Mouse (Mus musculus) right cerebral cortex, adult 2 months (tissue): ENCODE results near the gene Nme7.

Source experiments
- DNase-seq, 2 experiments: peaks; one replicate each; pipeline ENCODE4 v3.0.0; 2021 to 2022; ENCODE audit warnings: low spot score in 2 of 2

Nme7 gene

DNA sequence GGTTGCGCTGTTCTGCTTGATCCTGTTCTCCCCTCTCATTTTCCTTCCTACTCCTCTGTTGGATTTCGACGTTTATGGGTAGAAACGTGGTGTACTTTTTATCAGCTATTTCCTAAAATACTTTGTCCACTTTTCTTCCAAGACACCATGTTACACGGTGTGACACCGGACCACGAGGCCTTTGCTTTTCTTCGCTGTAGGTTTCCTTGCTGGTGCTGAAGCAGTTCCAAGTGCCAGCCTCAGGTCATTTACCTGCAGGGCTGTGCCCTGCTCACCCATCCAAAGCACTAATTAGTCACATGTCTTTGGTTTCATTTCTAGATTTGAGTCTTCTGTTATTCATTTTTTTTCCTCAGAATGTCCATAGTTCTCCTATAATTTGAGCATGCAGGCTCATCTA is 79.7 kb downstream of the Nme7 start:
- no peak for DNase-seq

DNA sequence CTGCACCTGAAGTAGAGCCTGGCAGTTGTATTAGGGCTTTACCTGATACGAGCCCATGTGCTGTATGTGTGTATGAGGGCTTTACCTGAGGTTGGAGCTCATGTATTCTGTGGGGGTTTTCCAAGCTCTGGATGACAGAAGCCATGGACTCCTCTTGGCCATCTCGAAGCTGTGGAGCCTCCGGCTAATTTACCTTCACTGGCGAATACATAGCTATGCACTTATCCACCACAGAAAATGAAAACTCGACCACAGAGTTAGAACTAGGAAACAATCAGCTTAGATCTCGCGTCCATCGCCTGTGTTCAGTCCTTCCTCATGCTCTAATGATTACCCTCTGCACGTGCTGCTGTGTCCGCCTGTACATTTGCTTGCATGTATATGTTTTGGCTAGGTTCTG is 80.4 kb downstream of the Nme7 start:
- no peak for DNase-seq

DNA sequence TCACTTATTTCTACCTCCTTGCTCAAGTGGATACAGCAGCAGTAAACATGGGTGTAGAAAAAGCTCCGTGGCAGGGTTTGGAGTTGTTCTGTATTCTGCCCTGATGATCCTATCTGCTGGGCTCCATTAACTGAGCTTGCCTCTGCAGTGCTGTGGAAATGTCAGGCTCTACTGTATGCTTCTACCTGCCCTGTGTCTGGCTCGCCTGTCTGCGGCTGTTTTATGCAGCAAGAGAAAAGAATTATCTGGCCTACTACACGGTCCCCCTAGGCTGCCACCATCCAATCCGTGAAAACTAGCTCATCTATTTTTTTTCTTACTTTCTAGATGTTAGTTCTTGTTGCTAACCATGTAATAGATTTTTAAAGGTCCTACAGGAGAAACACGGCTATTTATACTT is 81.1 kb downstream of the Nme7 start:
- no peak for DNase-seq

DNA sequence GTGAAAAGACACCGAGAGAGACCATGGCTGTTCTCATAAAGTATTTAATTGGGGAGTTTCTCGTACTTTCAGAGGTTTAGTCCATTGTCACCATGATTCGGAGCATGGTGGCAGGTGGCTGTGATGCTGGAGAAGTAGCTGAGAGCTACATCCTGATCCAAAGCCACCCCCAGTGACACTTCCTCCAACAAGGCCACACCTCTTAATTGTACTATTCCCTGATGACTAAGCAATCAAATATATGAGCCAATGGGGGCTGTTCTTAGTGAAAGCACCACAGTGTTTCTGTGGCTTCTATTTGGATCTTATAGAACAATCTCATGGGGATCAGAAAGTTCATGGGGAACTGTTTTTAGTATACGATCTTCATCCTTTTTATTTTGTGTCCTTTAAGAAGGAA is 85.8 kb downstream of the Nme7 start:
- DNase-seq: no peak

DNA sequence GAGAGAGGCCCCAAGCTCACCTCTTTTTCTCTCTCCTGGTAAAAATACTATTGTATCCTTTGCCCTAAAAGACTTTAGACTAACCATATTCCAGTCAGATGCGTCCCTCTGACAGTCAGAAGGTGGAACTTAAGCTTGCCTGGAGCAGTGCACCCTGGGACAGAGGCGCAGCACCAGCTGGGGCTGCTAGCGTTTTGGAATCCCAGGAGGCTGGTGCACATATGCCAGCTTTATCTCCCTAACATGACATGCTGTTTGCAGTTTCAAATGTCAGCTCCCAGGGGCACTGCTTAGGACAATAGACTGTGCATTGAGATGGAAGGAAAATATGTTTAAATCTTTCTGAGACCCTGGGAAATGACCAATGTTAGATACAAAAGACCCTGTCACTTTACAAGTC is 88.3 kb downstream of the Nme7 start:
- no peak for DNase-seq

DNA sequence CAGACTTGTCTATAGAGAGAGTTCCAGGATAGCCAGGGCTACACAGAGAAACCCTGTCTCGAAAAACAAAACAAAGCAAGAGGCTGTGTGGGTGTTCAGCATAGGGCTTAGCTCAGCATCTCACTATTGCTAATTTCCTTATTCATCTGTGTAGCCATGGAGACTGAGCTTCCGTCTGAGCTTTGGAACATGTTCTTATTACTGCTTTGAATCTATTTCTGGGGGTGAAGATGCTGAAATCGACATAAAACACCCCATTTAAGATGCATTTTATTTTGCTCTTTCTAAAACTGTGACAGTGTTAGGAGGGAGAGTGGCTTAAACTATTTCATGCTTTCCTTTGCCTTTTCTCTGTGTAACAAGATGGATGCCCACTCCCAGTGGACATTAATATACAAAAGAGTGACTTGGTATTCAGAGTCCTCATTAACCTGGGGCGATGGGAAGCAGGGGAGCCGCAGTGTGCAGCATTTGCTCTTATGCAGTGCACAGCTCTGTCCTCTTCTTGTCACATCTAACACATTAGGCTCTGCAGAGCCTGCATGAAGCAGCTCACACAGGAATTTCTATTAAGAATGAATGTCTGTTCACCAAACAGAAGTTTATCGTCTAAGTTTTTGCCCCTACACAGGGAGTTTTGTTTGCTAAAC is 91.3 kb downstream of the Nme7 start:
- peak; percentile 40 to 53 for DNase-seq

DNA sequence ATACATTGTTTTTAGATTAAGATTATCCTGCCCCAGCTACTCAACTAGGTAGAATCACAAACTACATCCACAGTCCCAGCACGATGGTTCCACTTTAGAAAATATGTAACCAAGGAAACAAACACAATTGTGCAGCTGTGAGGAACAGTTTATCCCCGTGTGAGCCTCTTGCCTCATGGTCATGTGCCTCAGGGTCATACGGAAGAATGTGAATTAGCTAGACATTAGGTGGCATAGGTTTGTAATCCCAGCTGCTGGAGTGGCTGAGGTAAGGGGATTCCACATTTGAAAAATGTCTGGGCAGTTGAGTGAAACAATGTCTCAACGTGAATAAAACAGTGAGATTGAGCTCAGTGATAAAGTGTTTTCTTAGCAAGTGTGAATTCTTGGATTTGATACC is 93.8 kb downstream of the Nme7 start:
- no peak for DNase-seq

DNA sequence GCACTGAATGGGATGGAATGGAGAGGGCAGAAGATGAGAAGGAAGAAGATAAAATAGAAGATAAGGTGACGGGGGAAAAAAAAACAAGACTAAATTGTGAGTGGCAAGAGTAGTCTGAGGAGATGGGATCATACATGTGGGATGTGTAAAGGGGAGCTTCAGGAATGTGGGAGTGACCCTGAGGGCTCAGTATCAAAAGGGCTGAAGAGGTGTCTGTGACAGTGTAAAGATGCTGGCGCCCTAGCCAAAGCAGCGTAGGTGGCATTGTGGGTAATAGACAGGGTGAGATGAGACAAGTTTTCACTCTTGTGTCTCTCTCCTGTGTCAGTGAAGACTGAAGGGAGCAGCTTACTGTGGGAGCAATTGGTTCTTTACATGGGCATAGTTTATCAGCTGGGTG is 95.7 kb downstream of the Nme7 start:
- no peak for DNase-seq

DNA sequence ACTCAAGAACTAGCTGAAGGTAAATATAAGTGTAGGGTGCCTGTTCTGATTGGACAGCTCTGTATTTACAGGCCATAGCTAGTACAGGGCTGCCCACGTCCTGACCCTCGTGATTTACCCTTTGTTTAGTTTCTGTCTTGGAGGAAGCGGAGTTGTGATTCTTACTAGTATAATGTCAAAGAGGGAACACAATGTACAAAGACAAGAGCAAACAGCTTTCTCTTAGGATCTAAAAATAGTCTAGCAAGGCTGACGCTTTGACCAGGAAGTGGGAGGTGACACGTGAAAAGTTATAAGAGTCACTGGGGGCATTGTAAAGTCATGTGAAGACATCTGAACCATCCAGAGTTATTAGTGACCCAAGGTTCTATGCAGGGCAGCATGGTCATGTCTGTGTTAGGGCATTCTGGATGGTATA is 101.5 kb downstream of the Nme7 start:
- DNase-seq: no peak

DNA sequence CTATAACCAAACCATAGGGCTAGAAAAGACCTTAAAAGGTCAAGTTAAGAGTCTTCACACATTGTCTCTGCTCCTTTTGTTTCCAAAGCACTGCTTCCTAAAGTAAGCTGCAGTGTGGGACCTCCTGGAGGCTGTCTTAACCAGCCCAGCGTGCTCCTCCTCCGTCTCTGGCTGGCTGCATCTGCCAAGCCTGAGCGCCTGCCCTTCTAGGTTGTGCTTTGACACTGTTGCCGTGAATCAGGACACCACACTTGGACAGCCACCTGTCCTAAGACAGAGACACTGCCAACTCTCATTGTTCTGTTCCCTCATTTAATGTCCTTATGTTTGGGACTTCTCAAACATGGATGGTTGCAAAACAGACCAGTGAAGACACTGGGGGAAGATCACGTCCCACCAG is 102.6 kb downstream of the Nme7 start:
- no peak for DNase-seq

DNA sequence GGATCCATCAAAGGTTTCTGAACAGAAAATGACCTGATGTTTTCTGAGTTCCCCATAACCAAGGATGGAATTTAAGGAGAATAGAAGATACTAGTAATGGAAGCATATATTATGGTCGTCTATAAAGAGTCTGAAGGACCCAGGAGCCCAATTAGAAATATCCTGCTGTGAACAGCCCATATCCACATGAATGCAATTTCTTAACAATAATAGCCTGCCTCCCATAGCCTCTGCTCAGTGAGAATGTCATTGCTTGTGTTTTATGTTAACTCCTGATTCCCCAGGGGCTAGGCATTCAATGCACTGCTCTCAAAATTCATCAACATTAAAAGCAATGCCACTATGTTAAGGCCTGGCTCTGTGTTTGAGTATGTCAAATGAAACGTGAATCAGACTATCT is 104.7 kb downstream of the Nme7 start:
- DNase-seq: no peak

DNA sequence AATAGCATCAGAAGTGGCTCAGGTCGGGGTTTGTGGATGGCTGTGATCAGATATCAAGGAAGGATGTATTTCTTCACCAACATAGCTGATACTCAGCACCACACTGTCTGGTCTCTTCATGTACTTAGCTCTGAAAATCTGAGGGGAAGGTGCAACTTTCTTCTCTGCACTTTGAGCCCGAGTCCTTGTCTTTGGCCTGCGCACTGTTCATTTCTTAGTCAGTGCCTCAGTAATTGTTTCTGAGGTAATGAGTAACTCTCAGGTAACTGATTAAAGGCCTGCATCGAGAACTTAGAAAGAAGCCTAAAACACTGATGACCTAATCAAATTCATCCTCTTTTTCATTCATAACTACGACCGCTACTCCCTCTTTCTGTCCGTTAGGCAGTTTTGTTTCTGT is 107.4 kb downstream of the Nme7 start:
- DNase-seq: no peak

DNA sequence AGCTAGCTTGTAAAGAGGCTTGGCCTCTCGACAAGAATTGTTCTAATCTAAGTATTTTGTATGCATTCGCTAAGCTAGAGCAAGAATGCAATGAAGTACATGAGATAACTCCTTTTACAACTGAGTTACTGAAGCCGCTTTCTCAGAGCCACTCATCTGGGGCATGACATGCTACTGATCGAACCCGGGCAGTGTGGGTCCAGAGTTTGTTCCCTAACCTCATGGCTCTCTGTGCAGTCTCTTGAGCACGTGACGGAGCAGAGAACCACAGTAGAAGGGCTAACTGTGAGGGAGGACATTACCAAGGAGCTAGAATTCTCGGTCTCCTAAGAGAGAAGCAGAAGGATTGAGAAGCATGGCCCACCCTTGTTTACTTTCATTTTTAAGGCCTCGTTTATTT is 109.0 kb downstream of the Nme7 start:
- DNase-seq: no peak

DNA sequence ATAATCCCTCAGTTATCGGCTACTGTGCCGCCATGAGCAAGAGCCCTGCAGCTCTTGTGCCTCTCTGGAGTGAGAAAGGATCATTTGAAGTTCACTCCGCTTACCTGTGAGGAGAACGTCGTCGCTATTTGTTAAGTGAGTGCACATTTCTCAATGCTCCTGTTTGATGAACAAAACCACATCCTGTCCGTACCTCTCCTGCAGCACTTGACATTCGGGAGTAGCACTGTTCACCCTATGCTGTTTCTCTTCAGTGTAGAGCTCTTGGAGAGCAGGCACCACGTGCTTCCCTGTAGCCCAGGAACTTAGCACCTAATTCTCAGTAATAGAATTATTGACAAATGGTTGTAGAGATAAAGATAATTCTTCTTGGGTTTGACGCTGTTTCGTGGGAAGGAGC is 109.7 kb downstream of the Nme7 start:
- no peak for DNase-seq

DNA sequence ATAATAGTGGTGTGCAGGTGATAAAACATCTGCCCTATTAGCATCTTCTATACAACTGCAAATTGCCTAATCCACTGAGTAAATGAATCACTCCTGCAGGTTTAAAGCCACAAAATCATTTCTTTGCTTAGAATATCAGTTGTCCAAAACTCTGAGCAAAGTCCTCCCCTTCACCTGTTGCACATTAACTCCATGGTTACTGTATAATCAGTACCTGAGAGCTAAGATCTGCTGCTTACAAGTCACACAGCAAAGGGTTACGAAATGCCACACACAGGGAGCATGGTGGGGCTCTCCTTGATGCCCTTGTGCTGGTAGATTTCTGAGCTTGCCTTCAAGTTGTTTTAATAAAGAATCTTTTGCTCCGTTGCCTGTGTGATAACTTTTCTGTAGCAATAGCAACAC is 111.4 kb downstream of the Nme7 start:
- no peak for DNase-seq

DNA sequence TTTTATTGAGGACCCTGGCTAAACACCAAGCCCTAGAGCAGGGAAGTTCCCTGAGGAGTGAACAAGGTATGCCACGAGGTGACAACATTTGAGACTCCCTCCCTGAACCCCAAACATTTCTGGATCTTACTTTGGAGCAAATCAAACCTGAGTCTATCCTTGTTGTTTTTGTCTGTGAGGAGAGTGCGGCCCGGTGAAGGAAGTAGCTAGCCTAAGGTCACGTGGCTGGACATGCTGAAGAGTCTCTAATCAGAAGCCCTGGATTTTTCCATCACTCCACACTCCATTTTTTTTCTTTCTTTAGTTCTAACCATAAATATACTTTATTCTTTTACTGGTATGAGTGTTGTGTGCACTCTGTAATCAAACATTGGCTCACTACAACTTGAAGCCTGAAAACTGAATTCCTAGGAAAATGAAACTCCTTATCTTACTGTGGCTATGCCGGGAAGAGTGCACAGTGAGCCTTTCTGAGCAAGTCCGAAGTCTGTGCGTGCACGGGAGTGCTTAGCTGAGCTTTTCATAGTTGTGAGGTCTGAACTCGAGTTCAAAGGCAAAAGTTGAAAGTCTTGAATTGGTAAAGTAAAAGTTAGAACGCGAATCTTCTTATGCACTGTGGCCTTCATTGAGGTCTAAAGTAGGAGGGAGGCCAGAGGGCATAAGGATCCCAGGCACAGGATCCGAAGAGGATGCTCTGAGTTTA is 112.9 kb downstream of the Nme7 start:
- no peak for DNase-seq

DNA sequence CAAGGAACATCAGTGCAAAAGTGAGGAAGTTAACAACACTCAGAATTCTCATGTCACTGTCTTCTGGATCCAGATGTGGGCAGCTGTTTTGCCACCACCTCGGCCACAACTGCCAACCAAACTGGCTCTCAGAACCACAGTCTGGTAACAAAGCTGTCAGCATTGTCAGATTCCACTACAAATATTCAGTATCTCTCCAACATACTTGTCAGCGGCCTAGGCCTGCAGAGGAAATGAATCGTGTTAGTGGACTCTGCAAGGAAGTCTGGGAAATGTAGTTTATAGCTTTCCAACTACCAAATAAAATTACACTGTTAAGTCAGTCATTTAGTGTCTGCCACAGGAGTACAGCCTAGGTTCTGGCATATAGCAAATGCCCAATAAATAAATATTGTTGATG is 113.7 kb downstream of the Nme7 start:
- DNase-seq: no peak

DNA sequence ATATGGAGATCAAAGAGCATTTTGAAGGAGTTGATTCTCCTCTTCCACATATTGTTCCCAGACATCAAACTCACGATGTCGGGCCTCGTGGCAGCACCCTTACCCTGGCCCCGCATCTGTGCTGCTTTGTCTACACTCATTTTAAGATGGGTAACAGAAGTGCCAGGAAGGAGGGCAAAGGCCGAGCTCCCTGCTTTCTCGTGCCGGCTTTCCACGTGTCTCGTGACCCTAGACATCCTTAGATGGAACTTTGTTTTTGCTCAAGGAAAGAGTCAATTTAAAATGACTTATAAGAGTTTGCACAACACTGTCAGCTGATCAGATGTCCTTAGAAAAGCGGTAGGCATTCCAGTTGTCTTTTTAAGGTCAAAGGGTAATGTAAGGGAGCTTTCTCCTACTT is 114.4 kb downstream of the Nme7 start:
- DNase-seq: no peak

DNA sequence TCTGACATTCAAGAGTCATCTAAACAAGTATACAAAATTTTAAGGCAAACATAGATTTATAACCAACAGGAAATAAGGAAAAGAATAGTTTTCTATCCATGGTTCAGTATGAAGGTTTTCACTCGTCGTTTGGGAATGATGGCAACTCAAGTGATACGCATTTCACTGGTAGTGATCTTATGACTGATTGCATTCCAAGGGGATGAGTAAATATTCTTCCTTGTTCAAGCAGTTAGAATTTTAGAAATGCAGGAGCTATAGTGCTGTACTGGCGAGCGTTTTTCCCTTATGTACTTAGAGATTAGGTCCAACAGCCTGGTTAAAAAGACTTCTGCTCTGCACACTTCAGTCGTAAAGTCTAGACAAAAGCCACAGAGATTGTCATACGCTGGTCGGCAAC is 115.5 kb downstream of the Nme7 start:
- no peak for DNase-seq

DNA sequence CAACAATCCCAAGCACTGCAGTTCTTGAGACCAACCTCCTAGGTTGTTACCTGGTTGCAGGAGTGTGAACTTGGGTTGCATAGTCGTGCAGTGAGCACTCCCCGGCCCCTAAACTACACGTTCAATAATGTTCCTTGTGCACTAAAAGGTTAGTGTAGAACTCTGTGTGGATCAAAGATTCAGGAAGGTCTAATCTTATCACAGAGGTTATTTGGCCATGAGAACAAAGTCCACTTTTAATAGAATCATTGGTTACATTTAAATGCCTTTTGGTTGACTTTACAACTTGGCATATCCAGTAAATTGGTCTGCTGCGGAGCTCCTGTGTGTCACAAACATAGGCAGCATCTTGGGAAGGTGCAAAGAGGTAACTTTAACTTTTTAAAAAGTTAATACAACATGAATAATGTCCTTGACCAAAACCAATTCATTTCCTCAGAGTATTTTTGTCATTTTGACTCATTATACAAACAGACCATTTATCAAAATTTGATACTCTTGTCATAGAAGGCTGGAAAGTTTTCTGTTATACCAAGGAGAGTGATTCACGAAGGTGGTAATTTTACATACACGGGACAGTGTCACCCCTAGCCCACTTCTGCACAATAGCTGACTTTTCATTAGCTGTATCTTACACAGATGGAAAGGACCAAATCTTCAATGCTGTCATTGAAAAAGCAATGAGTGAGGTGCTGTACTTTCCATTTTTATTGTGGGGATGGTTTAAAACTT is 116.9 kb downstream of the Nme7 start:
- no peak for DNase-seq

DNA sequence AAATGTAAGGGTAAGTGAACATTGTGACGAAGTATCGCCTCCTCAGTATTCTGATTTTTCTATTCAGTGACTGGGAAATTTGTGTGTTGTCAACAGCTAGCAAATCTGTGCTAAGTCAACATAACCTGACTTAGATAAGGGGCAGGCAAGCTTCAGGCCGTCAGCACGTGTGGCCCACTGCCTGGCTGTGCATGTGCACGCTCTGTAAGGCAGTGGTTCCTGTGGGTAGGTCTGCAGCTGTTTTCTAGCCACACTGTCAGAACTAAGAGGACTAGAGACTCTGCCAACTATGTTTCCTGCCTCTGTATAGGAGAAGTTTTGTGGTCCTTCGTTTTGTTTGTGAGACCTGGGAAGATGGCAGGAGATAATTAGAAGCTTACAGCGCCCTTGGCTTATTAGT is 122.3 kb downstream of the Nme7 start:
- no peak for DNase-seq

DNA sequence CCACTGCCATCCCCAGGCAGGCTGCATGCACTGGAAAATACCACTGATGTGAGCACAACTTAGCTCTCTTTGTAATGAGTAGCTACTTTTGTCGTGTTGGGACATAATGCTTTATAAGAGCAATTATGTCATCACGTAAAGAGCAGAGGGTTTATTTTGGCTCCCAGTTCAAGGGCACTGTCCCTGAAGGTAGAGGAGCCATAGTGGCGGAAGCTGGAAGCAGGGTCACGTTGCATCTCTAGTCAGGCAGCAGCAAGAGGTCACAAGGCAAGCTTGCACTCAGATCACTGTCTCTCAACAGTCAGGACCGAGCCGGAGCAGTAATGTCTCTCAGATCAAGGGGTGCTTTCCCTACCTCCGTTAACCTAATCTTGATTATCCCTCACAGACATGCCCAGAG is 123.9 kb downstream of the Nme7 start:
- DNase-seq: no peak

DNA sequence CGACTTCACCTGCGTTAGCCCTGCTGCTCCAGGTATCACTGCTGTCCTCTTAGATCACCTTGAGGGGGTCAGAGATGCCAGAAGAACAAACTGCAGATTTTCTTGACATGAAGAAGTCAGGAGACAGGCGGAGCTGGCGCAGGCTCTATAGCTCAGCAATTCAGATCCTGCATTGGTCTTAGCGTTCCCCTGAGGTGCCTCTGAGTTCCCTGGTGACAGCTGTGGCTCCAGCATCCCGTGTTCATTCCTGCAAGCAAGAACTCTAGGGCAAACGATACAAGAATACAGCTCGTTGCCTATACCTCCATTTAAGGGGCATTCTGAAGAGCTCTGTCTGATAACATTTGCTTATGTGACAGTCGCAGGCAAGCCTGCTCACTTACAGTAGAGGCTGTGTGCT is 124.7 kb downstream of the Nme7 start:
- DNase-seq: no peak
